In the genomic region with DNA sequence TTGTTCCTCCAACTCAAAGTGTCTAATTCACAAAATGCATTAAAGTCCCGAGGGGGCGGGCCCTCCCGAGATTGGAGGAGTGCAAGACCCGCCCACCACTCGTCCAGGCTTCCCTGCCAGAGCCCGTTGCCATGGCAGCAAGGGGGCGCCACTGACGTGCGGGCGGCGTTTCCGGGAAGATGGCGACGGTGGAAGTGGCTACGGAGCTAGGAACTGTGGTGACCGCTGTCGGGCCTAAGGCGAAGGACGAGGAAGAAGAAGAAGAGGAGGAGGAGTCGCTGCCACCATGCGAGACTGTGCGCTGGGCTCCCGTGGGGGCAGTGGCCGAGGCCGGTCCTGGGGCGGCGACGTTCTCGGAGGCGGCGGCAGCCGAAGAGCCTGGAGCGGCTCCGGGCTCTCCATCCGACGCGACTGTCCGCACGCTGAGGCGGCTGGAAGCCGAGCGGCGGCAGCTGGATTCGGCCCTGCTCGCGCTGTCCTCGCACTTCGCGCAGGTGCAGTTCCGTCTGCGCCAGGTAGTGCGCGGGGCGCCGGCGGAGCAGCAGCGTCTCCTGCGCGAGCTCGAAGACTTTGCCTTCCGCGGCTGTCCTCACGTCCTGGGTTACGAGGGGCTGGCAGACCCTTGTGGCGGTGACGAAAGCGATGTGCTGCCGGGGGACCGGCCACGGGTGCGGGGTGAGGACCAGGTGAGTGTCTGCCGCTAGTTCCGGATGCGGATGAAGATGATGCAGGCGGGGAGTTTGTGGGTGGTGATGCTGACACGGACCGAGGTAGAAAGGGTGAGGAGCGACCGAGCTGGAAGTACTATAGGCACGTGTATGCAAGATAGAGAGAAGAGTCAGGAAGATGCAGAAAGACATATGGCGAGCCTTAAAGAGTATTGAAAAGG, we compare ENCODE assay signal across 8 mouse cellular contexts. TPM values are rescaled to one million over a fixed set of nuclear protein-coding genes. Genes with fewer than 3 reads are reported as not detected.
DNase-seq lines count a peak whose midpoint lies in the region; ATAC-seq lines count a peak whose summit lies in the region.

A gene (plus strand): TSS at position 161 of the 889 bp plus-strand sequence.
A gene (minus strand): TSS at position 409 of the 889 bp plus-strand sequence.

- H3K4me3 ChIP-seq in intestine, embryonic 14.5 days (ENCODE audit: low read depth, low read length), result peak within 1 kb of the TSS; percentile 95

- peak; percentile 90 for ATAC-seq in intestine, embryonic 14.5 days (replicated peaks; ENCODE audit: low FRiP score, low TSS enrichment, low read depth)

- WGBS in intestine, embryonic 14.5 days, result under 1% methylated on average over 81 of the region's 81 CpGs

- peak within 1 kb of the TSS; percentile 92 for H3K4me2 ChIP-seq in intestine, embryonic 14.5 days (ENCODE audit: low read length)

- peak within 1 kb of the TSS; percentile 79 for H3K27ac ChIP-seq in intestine, embryonic 14.5 days (ENCODE audit: low read depth)

- H3K9ac ChIP-seq in intestine, embryonic 14.5 days (ENCODE audit: low read length), result peak within 1 kb of the TSS; percentile 74

- H3K9me3 ChIP-seq in intestine, embryonic 14.5 days (ENCODE audit: control insufficient read depth, low read length), result no peaks in the 10 kb centered on the region

- no peaks in the 10 kb centered on the region for H3K27me3 ChIP-seq in intestine, embryonic 14.5 days (replicated peaks; ENCODE audit: control insufficient read depth, insufficient read depth, low read length)

- H3K36me3 ChIP-seq in intestine, embryonic 14.5 days (ENCODE audit: control insufficient read depth, insufficient read depth, low read length), result peaks cover 13% of the 10 kb centered on the region

- peaks cover 18% of the 10 kb centered on the region for H3K4me1 ChIP-seq in intestine, embryonic 14.5 days (replicated peaks; ENCODE audit: control insufficient read depth, insufficient read depth, low read length)

- intact Hi-C loops in left cerebral cortex, postnatal 14 days (cut with DNase I), result no loop called here

- DNase-seq in adrenal gland, adult 18-20 months (ENCODE audit: low spot score in 2 of 2), result peak; percentile 99
- peak; percentile 99 for DNase-seq in embryo, embryonic 11 days
- DNase-seq in gastrocnemius, postnatal 25 days, result peak; percentile 95
- peak; percentile 99 for DNase-seq in intestine, embryonic 14.5 days (ENCODE audit: low spot score)
- DNase-seq in left cerebral cortex, postnatal 14 days (ENCODE audit: low spot score in 2 of 2), result peak; percentile 97 to 98
- peak; percentile 95 for DNase-seq in mesoderm, embryonic 11.5 days (ENCODE audit: low read depth, low spot score)
- DNase-seq in right cerebral cortex, postnatal 36 days (ENCODE audit: low spot score in 2 of 2), result peak; percentile 96
- DNase-seq in yolk sac, embryonic 10.5 days (ENCODE audit: low spot score), result peak; percentile 95

RNA-seq across cellular contexts. Expression of the first gene that starts in this region (rescaled TPM):
- total RNA-seq in adrenal gland, adult 18-20 months (2021), result 10 to 100 TPM; 28.2 TPM
- 1 to 10 TPM; 6.6 to 7.3 TPM for total RNA-seq in gastrocnemius, postnatal 25 days (2021)
- polyA plus RNA-seq in intestine, embryonic 14.5 days (2014; fragmentation: Nextera tagmentation; extraction: Ambion mirVana), result 13.5 and 14.5 TPM in 2 replicates
- total RNA-seq in left cerebral cortex, postnatal 14 days (2021), result 10 to 100 TPM; 31.1 to 32.6 TPM

RNA-seq across cellular contexts. Expression of the second gene that starts in this region (rescaled TPM):
- total RNA-seq in adrenal gland, adult 18-20 months (2021), result 1 to 10 TPM; 6.1 TPM
- 100 to 1,000 TPM; 106 to 110 TPM for total RNA-seq in gastrocnemius, postnatal 25 days (2021)
- polyA plus RNA-seq in intestine, embryonic 14.5 days (2014; fragmentation: Nextera tagmentation; extraction: Ambion mirVana), result 16.3 and 17.9 TPM in 2 replicates
- 1 to 10 TPM; 2.8 to 5.7 TPM for total RNA-seq in left cerebral cortex, postnatal 14 days (2021)

Comparison
In these comparisons a context has a peak if more than half of its experiments do, and no peak if none do; other contexts are left out.
1. Peak in every context shown above with its lines: DNase-seq, ATAC-seq, H3K4me3 ChIP-seq and H3K27ac ChIP-seq.
2. RNA of the second gene that starts in this region (total RNA-seq): 106 to 110 TPM in gastrocnemius, postnatal 25 days; 6.1 TPM in adrenal gland, adult 18-20 months and 2.8 to 5.7 TPM in left cerebral cortex, postnatal 14 days; every median in the first group is over 10 times any median in the second.